Mouse (Mus musculus): ENCODE results near the gene Limk2. TPM values are rescaled to one million over a fixed set of nuclear protein-coding genes. Genes with fewer than 3 reads are reported as not detected.
A peak's percentile ranks its signal among the peaks of the same experiment; 100 is the strongest.

Limk2 gene
- polyA plus RNA-seq, 1 experiment, result 37.8 TPM

GRCm38 (mm10) chr11:3382602-3383594, 26.1 kb downstream of the Limk2 start:
- no peak overlapping the region for H3K4me2 ChIP-seq (ENCODE audit: low read depth)
- TF ChIP-seq E2F4 (IDR thresholded peaks at IDR 0.05; ENCODE audit: insufficient read depth), result no peak
- TF ChIP-seq CEBPB (IDR thresholded peaks at IDR 0.05; ENCODE audit: insufficient read depth, poor library complexity, severe bottlenecking), result no peak
- H3K4me3 ChIP-seq, result no peak overlapping the region
- no peaks in the 10 kb centered on the region for H3K79me2 ChIP-seq (ENCODE audit: control insufficient read depth, insufficient read depth)
- peaks cover 9% of the 10 kb centered on the region for H3K36me3 ChIP-seq (ENCODE audit: control insufficient read depth, insufficient read depth)
- H3ac ChIP-seq (ENCODE audit: control insufficient read depth, insufficient read length), result no peak overlapping the region
- H3K27me3 ChIP-seq (ENCODE audit: control insufficient read depth, insufficient read depth, insufficient read length), result no peaks in the 10 kb centered on the region

DNA sequence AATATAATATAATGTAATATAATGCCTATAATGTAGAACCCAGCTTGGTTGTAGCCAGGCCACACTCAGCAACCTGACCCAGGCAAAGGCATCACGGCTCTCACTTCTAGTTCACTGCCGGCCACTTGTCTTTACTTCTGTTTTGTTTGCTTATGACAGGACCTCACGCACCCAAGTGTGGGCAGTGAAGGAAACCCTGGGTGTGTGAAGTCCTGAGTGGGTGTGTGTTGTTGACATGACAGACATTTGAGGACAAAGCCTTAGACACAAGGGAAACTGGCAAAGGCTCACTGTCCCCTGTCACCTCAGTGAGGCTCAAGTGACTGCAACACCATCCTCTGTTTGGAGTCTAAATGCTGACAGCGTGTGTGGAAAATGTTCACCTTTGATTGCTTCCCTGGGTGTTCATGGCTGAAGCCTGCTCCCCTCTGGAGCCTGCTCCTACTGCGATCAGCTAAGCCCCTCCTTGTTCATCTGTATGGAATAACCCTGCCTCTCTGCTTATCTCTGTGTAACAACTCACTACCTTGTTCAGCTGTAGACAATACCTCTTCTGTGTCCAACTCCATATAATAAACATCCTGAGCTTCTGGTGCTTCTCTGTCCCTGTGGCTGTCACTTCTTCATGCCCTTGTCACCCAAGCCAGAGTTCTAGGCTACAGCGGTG, 27.7 kb downstream of the Limk2 start:
- Histone ChIP-seq H3ac (ENCODE audit: control insufficient read depth, insufficient read length) (no peak overlapping the region), H3K79me2 (ENCODE audit: control insufficient read depth, insufficient read depth) (no peaks in the 10 kb centered on the region), H3K4me2 (ENCODE audit: low read depth) (no peak overlapping the region), H3K36me3 (ENCODE audit: control insufficient read depth, insufficient read depth) (peaks cover 9% of the 10 kb centered on the region), H3K4me3 (no peak overlapping the region), H3K27me3 (ENCODE audit: control insufficient read depth, insufficient read depth, insufficient read length) (no peaks in the 10 kb centered on the region)
- TF ChIP-seq REST (IDR thresholded peaks at IDR 0.05; ENCODE audit: insufficient read depth, insufficient read length), result no peak

- TF ChIP-seq REST (IDR thresholded peaks at IDR 0.05; ENCODE audit: insufficient read depth, insufficient read length) (no peak), SRF (IDR thresholded peaks at IDR 0.05; ENCODE audit: control insufficient read depth, insufficient read length, low read depth) (no peak), POLR2AphosphoS2 (IDR thresholded peaks at IDR 0.05; ENCODE audit: insufficient read length, low read depth) (no peak), MAX (IDR thresholded peaks at IDR 0.05; ENCODE audit: low read depth) (no peak)
- Histone ChIP-seq H3K4me3 (no peak overlapping the region), H3K4me2 (ENCODE audit: low read depth) (no peak overlapping the region), H3K27me3 (ENCODE audit: control insufficient read depth, insufficient read depth, insufficient read length) (no peaks in the 10 kb centered on the region), H3K36me3 (ENCODE audit: control insufficient read depth, insufficient read depth) (peaks cover 3% of the 10 kb centered on the region), H3K79me2 (ENCODE audit: control insufficient read depth, insufficient read depth) (no peaks in the 10 kb centered on the region), H3ac (ENCODE audit: control insufficient read depth, insufficient read length) (no peak overlapping the region)
These were observed 29.6 kb downstream of the Limk2 start for GRCm38 (mm10) chr11:3379427-3379826.

DNA sequence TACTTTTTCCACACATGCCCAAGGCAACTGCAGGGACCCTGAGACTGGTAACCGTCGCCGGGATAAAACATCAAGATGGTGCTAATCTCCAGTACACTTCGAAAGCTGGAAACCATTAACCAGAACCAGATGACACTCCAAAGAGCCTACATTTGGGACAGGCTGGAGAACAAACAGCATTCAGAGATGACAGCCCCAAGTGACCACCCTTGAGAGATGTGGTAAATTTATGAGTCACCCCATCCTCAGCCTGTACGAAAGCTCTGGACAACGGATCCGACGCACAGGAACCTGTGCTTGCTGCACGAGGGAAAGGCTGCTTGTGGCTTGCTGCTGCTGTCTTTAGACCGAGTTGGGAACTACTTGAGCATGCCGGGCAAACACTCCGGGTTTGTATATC, 34.2 kb downstream of the Limk2 start:
- peak overlapping the region; percentile 79 for H3K4me2 ChIP-seq (ENCODE audit: low read depth)
- H3ac ChIP-seq (ENCODE audit: control insufficient read depth, insufficient read length), result no peak overlapping the region
- H3K4me3 ChIP-seq, result peak overlapping the region; percentile 3
- no peaks in the 10 kb centered on the region for H3K36me3 ChIP-seq (ENCODE audit: control insufficient read depth, insufficient read depth)
- TF ChIP-seq POLR2A (IDR thresholded peaks at IDR 0.05; ENCODE audit: insufficient read length, low read depth) (peak; percentile 18), TCF3 (IDR thresholded peaks at IDR 0.05; ENCODE audit: insufficient read length, low read depth) (no peak)
- no peaks in the 10 kb centered on the region for H3K27me3 ChIP-seq (ENCODE audit: control insufficient read depth, insufficient read depth, insufficient read length)
- H3K79me2 ChIP-seq (ENCODE audit: control insufficient read depth, insufficient read depth), result peaks cover 11% of the 10 kb centered on the region

GRCm38 (mm10) chr11:3374293-3374645, 34.7 kb downstream of the Limk2 start:
- peaks cover 11% of the 10 kb centered on the region for H3K79me2 ChIP-seq (ENCODE audit: control insufficient read depth, insufficient read depth)
- peak overlapping the region; percentile 3 for H3K4me3 ChIP-seq
- H3ac ChIP-seq (ENCODE audit: control insufficient read depth, insufficient read length), result no peak overlapping the region
- H3K36me3 ChIP-seq (ENCODE audit: control insufficient read depth, insufficient read depth), result no peaks in the 10 kb centered on the region
- H3K27me3 ChIP-seq (ENCODE audit: control insufficient read depth, insufficient read depth, insufficient read length), result no peaks in the 10 kb centered on the region
- peak overlapping the region; percentile 79 for H3K4me2 ChIP-seq (ENCODE audit: low read depth)
- TF ChIP-seq POLR2A (IDR thresholded peaks at IDR 0.05; ENCODE audit: insufficient read length, low read depth) (peak; percentile 15), MAX (IDR thresholded peaks at IDR 0.05; ENCODE audit: low read depth) (no peak), MYOD1 (IDR thresholded peaks at IDR 0.05; ENCODE audit: control insufficient read depth in 1 of 3, insufficient read length in 2 of 3, low read depth in 2 of 3) (peak in 1 of 3 experiments; percentile 2)

DNA sequence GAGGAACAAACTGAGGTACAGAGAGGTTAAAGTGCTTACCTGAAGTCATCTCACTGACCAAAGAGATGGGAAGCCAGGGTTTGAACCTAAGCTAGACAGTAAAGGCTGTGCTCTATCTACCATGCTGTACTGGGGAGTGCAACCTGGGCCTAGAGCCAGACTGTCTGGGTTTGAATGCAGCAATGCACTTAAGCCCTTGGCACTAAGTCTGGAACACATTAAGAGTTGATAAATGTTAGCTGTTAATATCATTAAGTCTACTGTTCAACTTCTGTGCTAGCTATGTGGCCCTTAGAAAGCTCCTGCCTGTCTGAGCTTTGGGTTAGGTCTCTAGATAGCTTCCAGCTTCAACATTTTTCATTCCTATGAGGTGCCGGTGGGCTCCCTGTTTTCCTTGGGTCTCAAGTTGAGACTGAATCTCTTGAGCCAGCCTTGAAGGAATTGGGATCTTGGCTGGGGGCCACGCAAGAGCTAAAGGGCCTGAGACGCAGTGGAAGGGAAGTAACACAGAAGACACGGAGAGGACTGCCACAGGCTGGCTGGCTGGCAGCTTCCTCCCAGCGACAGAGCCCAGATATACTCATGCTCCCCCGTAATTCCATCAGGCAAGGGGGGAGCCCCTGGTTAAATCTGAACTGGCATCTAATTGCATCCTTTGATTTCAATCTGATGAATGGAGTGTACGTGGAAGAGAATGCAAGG, 35.2 kb downstream of the Limk2 start:
- peaks cover 11% of the 10 kb centered on the region for H3K79me2 ChIP-seq (ENCODE audit: control insufficient read depth, insufficient read depth)
- H3K36me3 ChIP-seq (ENCODE audit: control insufficient read depth, insufficient read depth), result no peaks in the 10 kb centered on the region
- H3ac ChIP-seq (ENCODE audit: control insufficient read depth, insufficient read length), result no peak overlapping the region
- peak overlapping the region; percentile 3 for H3K4me3 ChIP-seq
- no peaks in the 10 kb centered on the region for H3K27me3 ChIP-seq (ENCODE audit: control insufficient read depth, insufficient read depth, insufficient read length)
- TF ChIP-seq POLR2AphosphoS2 (IDR thresholded peaks at IDR 0.05; ENCODE audit: insufficient read length, low read depth) (no peak), TCF12 (IDR thresholded peaks at IDR 0.05; ENCODE audit: insufficient read depth, poor library complexity, severe bottlenecking) (no peak), MAX (IDR thresholded peaks at IDR 0.05; ENCODE audit: low read depth) (no peak), USF1 (IDR thresholded peaks at IDR 0.05; ENCODE audit: low read depth) (no peak), E2F4 (IDR thresholded peaks at IDR 0.05; ENCODE audit: insufficient read depth) (no peak), MYOD1 (IDR thresholded peaks at IDR 0.05; ENCODE audit: control insufficient read depth in 1 of 3, insufficient read length in 2 of 3, low read depth in 2 of 3) (no peak), REST (IDR thresholded peaks at IDR 0.05; ENCODE audit: insufficient read depth, insufficient read length) (no peak), MYOG (IDR thresholded peaks at IDR 0.05; ENCODE audit: control insufficient read depth in 1 of 3, insufficient read depth in 1 of 3, insufficient read length in 2 of 3, low read depth in 2 of 3) (no peak), POLR2A (IDR thresholded peaks at IDR 0.05; ENCODE audit: insufficient read length, low read depth) (no peak), SRF (IDR thresholded peaks at IDR 0.05; ENCODE audit: control insufficient read depth, insufficient read length, low read depth) (no peak), CEBPB (IDR thresholded peaks at IDR 0.05; ENCODE audit: insufficient read depth, poor library complexity, severe bottlenecking) (no peak), TCF3 (IDR thresholded peaks at IDR 0.05; ENCODE audit: insufficient read length, low read depth) (no peak)
- H3K4me2 ChIP-seq (ENCODE audit: low read depth), result peak overlapping the region; percentile 79

Measured in myocyte (in vitro differentiated cells).